Mouse (Mus musculus) hindbrain, embryonic 16.5 days (tissue): Measurements from ENCODE around the gene Pbx1. TPM values are rescaled to one million over a fixed set of nuclear protein-coding genes. Genes with fewer than 3 reads are reported as not detected.

Source experiments
- ATAC-seq: fragments of 200-750 bp; cut with Nextera tagmentation; 2 replicates; pipeline ENCODE4 v1.8.0; 2017; ENCODE audit warnings: moderate TSS enrichment, moderate library complexity
- H3K27ac ChIP-seq: fragments of 300-500 bp; sonication (generic); 2 replicates; pipeline ENCODE4 v1.5.1; 2014; ENCODE audit warnings: low read depth, mild to moderate bottlenecking, control low read depth, low read length, moderate library complexity
- H3K27me3 ChIP-seq: fragments of 300-500 bp; sonication (generic); replicated peaks from 2 replicates; pipeline ENCODE4 v1.6.1; 2014; ENCODE audit warnings: low read length; ENCODE audit not compliant: control insufficient read depth, insufficient read depth
- H3K36me3 ChIP-seq: fragments of 300-500 bp; sonication (generic); 2 replicates; pipeline ENCODE4 v1.6.1; 2014; ENCODE audit warnings: mild to moderate bottlenecking, low read length, moderate library complexity, mixed read lengths; ENCODE audit not compliant: control insufficient read depth, insufficient read depth
- H3K4me1 ChIP-seq: fragments of 300-500 bp; sonication (generic); 2 replicates; pipeline ENCODE4 v1.6.1; 2014; ENCODE audit warnings: low read depth, low read length; ENCODE audit not compliant: control insufficient read depth, insufficient read depth
- H3K4me2 ChIP-seq: fragments of 300-500 bp; sonication (generic); 2 replicates; pipeline ENCODE4 v1.6.1; 2014; ENCODE audit warnings: mild to moderate bottlenecking, low read length, control low read depth, moderate library complexity
- H3K4me3 ChIP-seq: fragments of 300-500 bp; sonication (generic); 2 replicates; pipeline ENCODE4 v1.5.1; 2014; ENCODE audit warnings: mild to moderate bottlenecking, low read length, control low read depth, moderate library complexity
- H3K9ac ChIP-seq: fragments of 300-500 bp; sonication (generic); 2 replicates; pipeline ENCODE4 v1.6.1; 2014; ENCODE audit warnings: low read depth, mild to moderate bottlenecking, control low read depth, low read length, moderate library complexity
- H3K9me3 ChIP-seq: fragments of 300-500 bp; sonication (generic); 2 replicates; pipeline ENCODE4 v1.6.1; 2014; ENCODE audit warnings: mild to moderate bottlenecking, low read length, moderate library complexity; ENCODE audit not compliant: control insufficient read depth
- WGBS: fragments of 180-500 bp; shearing (Covaris S2); extraction: QIAGEN DNeasy Blood & Tissue Kit; methylation state at CpG from one replicate; pipeline ENCODE4 v1.1.7; 2014; 5-methylcytosine and 5-hydroxymethylcytosine counted together
- polyA plus RNA-seq: library from polyadenylated mRNA; unstranded; fragments of >200 nt; fragmentation: Nextera tagmentation; extraction: Ambion mirVana; gene quantifications from 2 replicates; pipeline ENCODE4 v1.2.1, GENCODE M21; 2015

Pbx1 gene
- polyA plus RNA-seq, 1 experiment from 2014 or later, result 36.0 TPM

- peaks cover 14% of the 10 kb centered on the region for H3K4me1 ChIP-seq
- no peak overlapping the region for H3K4me3 ChIP-seq
- no peak overlapping the region for H3K27ac ChIP-seq
- no peak overlapping the region for H3K9ac ChIP-seq
- H3K4me2 ChIP-seq, result no peak overlapping the region
- H3K36me3 ChIP-seq, result no peaks in the 10 kb centered on the region
- 47% methylated on average over 7 of the region's 7 CpGs for whole genome bisulfite sequencing
- ATAC-seq, result no peak
- no peaks in the 10 kb centered on the region for H3K9me3 ChIP-seq
- no peaks in the 10 kb centered on the region for H3K27me3 ChIP-seq
These were observed 67.7 kb downstream of the Pbx1 start for GRCm38 (mm10) chr1:168364325-168364724.

DNA sequence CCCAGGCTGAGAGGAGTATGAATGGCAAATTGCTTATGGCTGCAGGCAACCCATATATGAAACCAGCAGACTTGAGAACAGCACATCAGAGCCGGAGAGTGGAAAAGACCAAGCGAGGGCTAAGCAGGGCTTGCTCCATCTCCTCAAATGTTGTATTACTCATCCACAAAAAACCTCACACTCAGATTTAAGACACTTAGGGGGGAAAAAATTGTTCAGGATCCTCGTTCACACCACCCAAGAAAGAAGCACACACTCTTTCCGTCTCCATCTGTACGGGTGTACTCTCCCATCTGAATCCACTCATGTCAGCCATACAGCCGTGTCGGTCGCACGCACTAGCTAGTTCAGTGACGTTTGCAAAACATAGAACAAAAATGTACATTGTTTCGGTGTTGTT, 69.0 kb downstream of the Pbx1 start:
- H3K9me3 ChIP-seq, result no peaks in the 10 kb centered on the region
- no peak overlapping the region for H3K9ac ChIP-seq
- WGBS, result 86% methylated on average over 11 of the region's 11 CpGs
- no peak overlapping the region for H3K4me2 ChIP-seq
- no peak for ATAC-seq
- no peaks in the 10 kb centered on the region for H3K36me3 ChIP-seq
- H3K4me3 ChIP-seq, result no peak overlapping the region
- no peak overlapping the region for H3K27ac ChIP-seq
- H3K27me3 ChIP-seq, result no peaks in the 10 kb centered on the region
- H3K4me1 ChIP-seq, result peaks cover 26% of the 10 kb centered on the region

GRCm38 (mm10) chr1:168362464-168362863, 69.6 kb downstream of the Pbx1 start:
- Histone ChIP-seq H3K4me3 (no peak overlapping the region), H3K4me2 (no peak overlapping the region), H3K36me3 (no peaks in the 10 kb centered on the region), H3K27me3 (no peaks in the 10 kb centered on the region), H3K27ac (no peak overlapping the region), H3K9me3 (no peaks in the 10 kb centered on the region), H3K9ac (no peak overlapping the region), H3K4me1 (peaks cover 31% of the 10 kb centered on the region)
- ATAC-seq, result no peak
- 56% methylated on average over 10 of the region's 10 CpGs for WGBS

- H3K27ac ChIP-seq, result peak overlapping the region; percentile 65
- H3K9me3 ChIP-seq, result no peaks in the 10 kb centered on the region
- no peaks in the 10 kb centered on the region for H3K36me3 ChIP-seq
- H3K4me3 ChIP-seq, result peak overlapping the region; percentile 24; the same call in 1 of the 2 replicates
- ATAC-seq, result peak; percentile 67
- no peaks in the 10 kb centered on the region for H3K27me3 ChIP-seq
- H3K9ac ChIP-seq, result peak overlapping the region; percentile 38
- peak overlapping the region; percentile 56 for H3K4me2 ChIP-seq
- peaks cover 47% of the 10 kb centered on the region for H3K4me1 ChIP-seq
- WGBS, result 6% methylated on average over 26 of the region's 26 CpGs
These were observed 74.1 kb downstream of the Pbx1 start for GRCm38 (mm10) chr1:168357680-168358611.

GRCm38 (mm10) chr1:168356970-168357441, 75.1 kb downstream of the Pbx1 start:
- WGBS, result 6% methylated on average over 14 of the region's 14 CpGs

GRCm38 (mm10) chr1:168355985-168356556, 76.0 kb downstream of the Pbx1 start:
- peaks cover 47% of the 10 kb centered on the region for H3K4me1 ChIP-seq
- H3K4me3 ChIP-seq, result no peak overlapping the region
- H3K4me2 ChIP-seq, result no peak overlapping the region
- no peak overlapping the region for H3K27ac ChIP-seq
- WGBS, result 38% methylated on average over 10 of the region's 10 CpGs
- no peaks in the 10 kb centered on the region for H3K9me3 ChIP-seq
- ATAC-seq, result no peak
- no peak overlapping the region for H3K9ac ChIP-seq
- no peaks in the 10 kb centered on the region for H3K36me3 ChIP-seq
- no peaks in the 10 kb centered on the region for H3K27me3 ChIP-seq

More at GRCm38 (mm10) chr1:168356970-168357441, 75.1 kb downstream of the Pbx1 start:
- Histone ChIP-seq H3K4me2 (peak overlapping the region; percentile 56), H3K4me3 (peak overlapping the region; percentile 31), H3K27ac (peak overlapping the region; percentile 58), H3K27me3 (no peaks in the 10 kb centered on the region), H3K4me1 (peaks cover 47% of the 10 kb centered on the region), H3K9ac (no peak overlapping the region), H3K36me3 (no peaks in the 10 kb centered on the region), H3K9me3 (no peaks in the 10 kb centered on the region)
- ATAC-seq, result peak; percentile 61; the same call in 1 of the 2 replicates

DNA sequence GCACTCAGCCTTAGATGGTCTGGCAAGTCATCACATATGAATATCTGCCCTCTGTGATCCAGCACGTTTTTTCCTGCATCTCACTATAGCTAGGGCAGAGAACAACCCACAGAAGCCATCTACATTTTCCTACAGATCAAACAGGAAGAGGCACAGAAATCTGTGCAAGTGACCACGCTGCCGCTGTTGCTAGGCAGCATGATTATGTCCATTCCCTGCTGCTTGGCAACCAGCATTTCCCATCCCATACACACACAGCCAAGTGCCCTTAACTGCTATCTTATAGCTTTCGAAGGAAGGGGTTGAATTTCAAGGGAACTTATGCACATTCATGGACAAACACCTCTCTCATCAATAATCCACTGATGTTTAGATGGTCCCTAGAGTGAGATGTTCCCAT, 77.1 kb downstream of the Pbx1 start:
- Histone ChIP-seq H3K27ac (no peak overlapping the region), H3K4me2 (0 out of 2 replicates have a peak overlapping the region, but pooled peaks have one; percentile 1)
- WGBS, result 3% methylated on average over 4 of the region's 4 CpGs

GRCm38 (mm10) chr1:168348036-168348784, 83.9 kb downstream of the Pbx1 start:
- no peak overlapping the region for H3K27ac ChIP-seq
- H3K4me1 ChIP-seq, result peaks cover 13% of the 10 kb centered on the region

More for the DNA sequence above, 77.1 kb downstream of the Pbx1 start:
- Histone ChIP-seq H3K4me3 (no peak overlapping the region), H3K9me3 (no peaks in the 10 kb centered on the region), H3K27me3 (no peaks in the 10 kb centered on the region), H3K4me1 (peaks cover 47% of the 10 kb centered on the region), H3K9ac (no peak overlapping the region), H3K36me3 (no peaks in the 10 kb centered on the region)
- ATAC-seq, result peak; percentile 30; the same call in 1 of the 2 replicates

More at GRCm38 (mm10) chr1:168348036-168348784, 83.9 kb downstream of the Pbx1 start:
- no peak overlapping the region for H3K9ac ChIP-seq
- no peaks in the 10 kb centered on the region for H3K9me3 ChIP-seq
- H3K27me3 ChIP-seq, result no peaks in the 10 kb centered on the region
- WGBS, result 39% methylated on average over 8 of the region's 8 CpGs
- no peak overlapping the region for H3K4me2 ChIP-seq
- no peak for ATAC-seq
- no peaks in the 10 kb centered on the region for H3K36me3 ChIP-seq
- no peak overlapping the region for H3K4me3 ChIP-seq
